Mouse (Mus musculus) liver, embryonic 14.5 days (tissue): ENCODE measurements around the gene Clstn2. TPM values are rescaled to one million over a fixed set of nuclear protein-coding genes. Genes with fewer than 3 reads are reported as not detected.

Source experiments
- ATAC-seq: fragments of 200-750 bp; cut with Nextera tagmentation; 2 replicates; pipeline ENCODE4 v1.8.0; 2017; ENCODE audit warnings: moderate number of reproducible peaks, mild to moderate bottlenecking, moderate library complexity; ENCODE audit not compliant: insufficient read depth
- DNase-seq, 3 experiments: peaks; one replicate each; pipeline ENCODE4 v3.0.0-alpha.2; 2012 to 2013; ENCODE audit warnings: low read depth in 3 of 3, low spot score in 3 of 3
- H3K27ac ChIP-seq: fragments of 300-500 bp; sonication (generic); 2 replicates; pipeline ENCODE4 v1.5.1; 2014; ENCODE audit warnings: moderate library complexity, mild to moderate bottlenecking, control low read depth, inconsistent platforms
- H3K27me3 ChIP-seq: fragments of 300-500 bp; sonication (generic); 2 replicates; pipeline ENCODE4 v1.6.1; 2014; ENCODE audit warnings: mild to moderate bottlenecking, low read length, moderate library complexity; ENCODE audit not compliant: control insufficient read depth, insufficient read depth
- H3K36me3 ChIP-seq: fragments of 300-500 bp; sonication (generic); replicated peaks from 2 replicates; pipeline ENCODE4 v1.6.1; 2014; ENCODE audit warnings: low read depth; ENCODE audit not compliant: control insufficient read depth, insufficient read depth
- H3K4me1 ChIP-seq, 2 experiments: fragments of 200-500 bp in 1 of 2; fragments of 300-500 bp in 1 of 2; sonication (generic) in 1 of 2; replicated peaks; 2 replicates each; pipeline ENCODE4 v1.6.1; 2012 to 2014; ENCODE audit warnings: antibody characterized with exemption in 1 of 2, inconsistent platforms in 1 of 2, low read length in 1 of 2; ENCODE audit not compliant: control insufficient read depth in 2 of 2, insufficient read depth in 2 of 2
- H3K4me2 ChIP-seq: fragments of 300-500 bp; sonication (generic); 2 replicates; pipeline ENCODE4 v1.6.1; 2014; ENCODE audit warnings: low read depth, mild to moderate bottlenecking, control low read depth, moderate library complexity
- H3K4me3 ChIP-seq, 2 experiments: fragments of 200-500 bp in 1 of 2; fragments of 300-500 bp in 1 of 2; sonication (generic) in 1 of 2; 2 replicates each; pipeline ENCODE4 v1.5.1; 2012 to 2014; ENCODE audit warnings: low read depth in 2 of 2, low read length in 2 of 2, mild to moderate bottlenecking in 2 of 2, control low read depth in 1 of 2, inconsistent platforms in 1 of 2, moderate library complexity in 1 of 2; ENCODE audit not compliant: insufficient read depth in 1 of 2
- H3K9ac ChIP-seq: fragments of 300-500 bp; sonication (generic); replicated peaks from 2 replicates; pipeline ENCODE4 v1.6.1; 2014; ENCODE audit warnings: mild to moderate bottlenecking, control low read depth, moderate library complexity
- H3K9me3 ChIP-seq: fragments of 300-500 bp; sonication (generic); 2 replicates; pipeline ENCODE4 v1.6.1; 2016; ENCODE audit warnings: low read length, mixed read lengths; ENCODE audit not compliant: control insufficient read depth
- CTCF ChIP-seq: IDR thresholded peaks from 2 replicates; pipeline ENCODE4 v1.5.1; 2016; ENCODE audit warnings: antibody characterized with exemption, low read depth, control low read depth
- EP300 ChIP-seq: IDR thresholded peaks from 2 replicates; pipeline ENCODE4 v1.6.1; 2016; ENCODE audit warnings: antibody characterized with exemption, low read depth
- whole genome bisulfite sequencing: fragments of 180-500 bp; shearing (Covaris S2); extraction: QIAGEN DNeasy Blood & Tissue Kit; methylation state at CpG from one replicate; pipeline ENCODE4 v1.1.7; 2014; ENCODE audit not compliant: insufficient replicate concordance; 5-methylcytosine and 5-hydroxymethylcytosine counted together
- polyA plus RNA-seq, 2 experiments: library from polyadenylated mRNA; depleted of rRNA in 1 of 2; stranded (reverse) in 1 of 2; unstranded in 1 of 2; fragments of >200 nt; fragmentation: Nextera tagmentation in 1 of 2; extraction: Ambion mirVana in 1 of 2; gene quantifications; 2 replicates each; pipeline versions ENCODE4 v1.2.1 to v1.2.3; 2012 to 2014

Gene Clstn2
- polyA plus RNA-seq, 2 experiments, result 0.04 to 0.11 TPM

GRCm38 (mm10) chr9:97992131-97992530, 40.9 kb downstream of the Clstn2 start:
- 38% methylated on average over 4 of the region's 4 CpGs for WGBS
- no peak for TF ChIP-seq EP300
- TF ChIP-seq CTCF, result no peak
- ATAC-seq (no peak), DNase-seq (no peak)
- Histone ChIP-seq H3K36me3 (no peaks in the 10 kb centered on the region), H3K4me2 (no peak overlapping the region), H3K4me1 (no peaks in the 10 kb centered on the region), H3K9me3 (no peaks in the 10 kb centered on the region), H3K27me3 (no peaks in the 10 kb centered on the region), H3K27ac (no peak overlapping the region), H3K4me3 (no peak overlapping the region), H3K9ac (no peak overlapping the region)

DNA sequence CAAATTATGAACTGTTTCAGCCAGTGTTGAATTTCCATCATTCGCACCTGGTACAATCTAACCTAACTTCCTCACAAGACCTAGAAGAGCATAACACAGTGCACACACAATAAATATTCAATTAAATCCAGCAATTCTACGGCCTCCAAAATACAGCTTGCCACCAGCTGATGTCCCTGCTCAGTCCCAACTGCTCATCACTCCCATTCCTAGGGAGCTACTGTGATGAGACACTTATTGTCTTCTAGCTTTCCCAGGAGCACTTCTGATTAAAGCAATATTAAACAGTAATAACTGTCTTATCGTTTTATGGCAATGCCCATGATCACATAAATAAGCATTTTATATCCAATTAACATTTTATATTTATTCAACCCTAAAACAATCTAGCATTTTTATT, 55.6 kb downstream of the Clstn2 start:
- Histone ChIP-seq H3K27me3 (no peaks in the 10 kb centered on the region), H3K9me3 (no peaks in the 10 kb centered on the region), H3K27ac (no peak overlapping the region), H3K9ac (no peak overlapping the region), H3K36me3 (no peaks in the 10 kb centered on the region), H3K4me3 (no peak overlapping the region), H3K4me2 (no peak overlapping the region), H3K4me1 (no peaks in the 10 kb centered on the region)
- no peak for TF ChIP-seq CTCF
- TF ChIP-seq EP300, result no peak
- ATAC-seq, result no peak
- DNase-seq, result no peak
- WGBS, result 72% methylated on average over 3 of the region's 3 CpGs

DNA sequence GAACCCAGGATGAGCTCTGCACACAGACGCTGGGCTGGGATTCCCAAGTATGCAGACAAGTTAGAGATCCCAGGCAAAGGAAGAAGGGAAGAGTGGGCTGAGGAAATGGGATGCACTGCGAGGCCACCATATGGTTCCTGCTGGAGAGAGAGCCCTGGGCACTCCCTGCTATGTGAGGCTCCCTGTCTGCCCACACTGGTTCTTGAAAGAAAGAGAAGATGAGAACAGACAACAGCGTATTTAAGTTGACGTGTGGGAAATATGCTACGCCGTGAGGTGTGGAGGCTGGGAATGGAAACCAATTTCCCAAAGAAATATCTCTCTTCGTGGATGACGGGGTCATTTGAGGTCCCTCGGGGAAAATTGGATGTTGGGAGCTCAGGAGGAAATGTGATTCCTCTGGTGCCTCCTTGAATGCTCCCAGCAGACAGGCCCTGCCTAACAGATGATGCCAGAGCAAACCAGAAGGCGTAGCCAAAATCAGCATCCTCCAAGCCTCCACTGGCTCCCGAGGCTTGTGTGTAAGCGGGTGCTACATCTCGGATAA, 58.1 kb downstream of the Clstn2 start:
- H3K27me3 ChIP-seq, result no peaks in the 10 kb centered on the region
- no peak overlapping the region for H3K4me3 ChIP-seq
- DNase-seq (no peak), ATAC-seq (no peak)
- H3K27ac ChIP-seq, result no peak overlapping the region
- TF ChIP-seq EP300 (no peak), CTCF (no peak)
- no peaks in the 10 kb centered on the region for H3K36me3 ChIP-seq
- H3K9ac ChIP-seq, result no peak overlapping the region
- H3K4me2 ChIP-seq, result no peak overlapping the region
- no peaks in the 10 kb centered on the region for H3K4me1 ChIP-seq
- WGBS, result 57% methylated on average over 13 of the region's 13 CpGs
- no peaks in the 10 kb centered on the region for H3K9me3 ChIP-seq

DNA sequence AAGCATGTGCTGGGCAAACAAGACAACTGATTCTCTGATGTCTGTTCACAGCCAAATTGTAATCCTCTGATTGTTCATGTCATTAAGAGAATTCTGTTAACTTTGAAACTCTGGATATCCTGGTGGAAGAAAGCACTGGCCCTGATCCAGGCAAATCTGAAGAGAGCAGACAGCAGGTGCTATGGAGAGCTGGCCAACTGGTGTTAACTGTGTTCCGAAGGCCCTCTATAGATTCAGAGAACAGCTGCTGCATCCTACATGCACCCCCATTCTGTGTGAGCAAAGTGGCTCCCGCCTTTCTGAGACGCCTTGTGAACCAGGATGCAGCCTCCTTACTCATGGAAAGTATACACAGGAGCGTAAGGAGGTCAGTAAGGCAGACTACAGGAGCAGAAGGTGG, 66.3 kb downstream of the Clstn2 start:
- no peaks in the 10 kb centered on the region for H3K27me3 ChIP-seq
- no peak for TF ChIP-seq EP300
- no peaks in the 10 kb centered on the region for H3K36me3 ChIP-seq
- H3K27ac ChIP-seq, result no peak overlapping the region
- no peak overlapping the region for H3K9ac ChIP-seq
- no peaks in the 10 kb centered on the region for H3K4me1 ChIP-seq
- no peak overlapping the region for H3K4me3 ChIP-seq
- WGBS, result 51% methylated on average over 4 of the region's 4 CpGs
- no peaks in the 10 kb centered on the region for H3K9me3 ChIP-seq
- ATAC-seq (no peak), DNase-seq (no peak)
- H3K4me2 ChIP-seq, result no peak overlapping the region

DNA sequence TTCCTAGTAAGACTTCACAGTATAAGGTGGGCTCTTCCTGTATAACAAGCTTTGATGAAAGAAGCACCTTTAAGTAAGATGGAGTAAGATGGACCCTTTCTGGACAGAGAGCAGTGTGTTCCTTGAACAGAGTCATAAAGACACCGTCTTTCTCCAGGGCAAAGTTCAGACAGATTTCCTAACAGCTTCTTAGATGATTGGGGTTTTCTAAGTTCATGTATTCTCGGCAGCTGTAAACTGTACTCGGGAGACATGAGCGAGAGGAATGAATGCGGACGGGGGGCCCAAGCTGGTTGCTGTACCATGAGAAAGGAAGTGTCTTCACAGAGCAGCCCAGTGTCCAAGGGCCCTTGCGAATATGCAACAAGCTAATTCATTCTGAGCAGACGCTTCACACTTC, 75.5 kb downstream of the Clstn2 start:
- Histone ChIP-seq H3K4me1 (no peaks in the 10 kb centered on the region), H3K27ac (no peak overlapping the region), H3K4me3 (no peak overlapping the region), H3K9ac (no peak overlapping the region), H3K27me3 (no peaks in the 10 kb centered on the region), H3K4me2 (no peak overlapping the region), H3K9me3 (no peaks in the 10 kb centered on the region), H3K36me3 (no peaks in the 10 kb centered on the region)
- 66% methylated on average over 8 of the region's 8 CpGs for WGBS
- ATAC-seq (no peak), DNase-seq (no peak)
- TF ChIP-seq CTCF, result no peak
- no peak for TF ChIP-seq EP300
